Mouse (Mus musculus): ENCODE results near the gene Txk. TPM values are rescaled to one million over a fixed set of nuclear protein-coding genes. Genes with fewer than 3 reads are reported as not detected.

Gene Txk
- total RNA-seq, 2 experiments from 2014 or later: 0.29 TPM; not detected in 1

DNA sequence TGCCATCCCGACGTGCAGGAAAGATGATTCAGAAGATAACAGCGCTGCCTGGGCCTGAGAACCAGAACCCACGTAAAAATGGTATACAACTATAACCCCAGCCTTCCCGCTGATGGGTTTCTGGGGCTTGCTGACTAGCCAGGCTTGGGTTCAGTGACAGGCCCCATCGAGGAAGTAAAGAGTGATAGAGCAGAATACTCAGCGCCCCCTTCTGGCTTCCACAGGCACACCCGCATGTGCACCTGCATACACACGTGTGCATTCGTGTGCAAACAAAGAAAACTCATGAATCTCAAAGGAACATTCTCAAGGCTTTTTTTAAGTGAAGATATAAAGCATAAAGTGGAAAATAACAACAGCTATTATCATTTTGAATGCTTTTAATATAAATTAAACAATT is 106.4 kb downstream of the Txk start:
- no peak for DNase-seq (ENCODE audit: low spot score in 2 of 2)

Other genes with a start within 250 kb of the Txk start
- gene Corin, start 248.3 kb downstream of the Txk start, total RNA-seq (2021): under 1 TPM in 1 of 2 experiments, not detected in 1; 0.16 TPM
- gene Nfxl1, start 193.1 kb downstream of the Txk start, total RNA-seq (2021): 10 to 100 TPM; 11.9 to 13.5 TPM
- not detected for gene Zar1, start 171.5 kb downstream of the Txk start, total RNA-seq (2021)
- gene Gm5868, start 165.2 kb downstream of the Txk start, total RNA-seq (2021): 1 to 10 TPM in 1 of 2 experiments, under 1 TPM in 1; 0.83 to 2.0 TPM
- not detected for gene Cnga1, start 108.5 kb downstream of the Txk start, total RNA-seq (2021)
- gene Nipal1, start 105.0 kb downstream of the Txk start, total RNA-seq (2021): 1 to 10 TPM in 1 of 2 experiments, under 1 TPM in 1; 0.64 to 3.7 TPM
- 1 to 10 TPM; 2.0 to 2.5 TPM for gene Tec, start 115.7 kb upstream of the Txk start, total RNA-seq (2021)
- gene Slain2, start 161.5 kb upstream of the Txk start, total RNA-seq (2021): 10 to 100 TPM; 54.9 to 60.7 TPM
- gene Gm10135, start 221.9 kb upstream of the Txk start, total RNA-seq (2021): not detected

All from adrenal gland, adult 18-20 months (tissue).